Comparison of ENCODE assay signal across 19 mouse cellular contexts in the genomic region with DNA sequence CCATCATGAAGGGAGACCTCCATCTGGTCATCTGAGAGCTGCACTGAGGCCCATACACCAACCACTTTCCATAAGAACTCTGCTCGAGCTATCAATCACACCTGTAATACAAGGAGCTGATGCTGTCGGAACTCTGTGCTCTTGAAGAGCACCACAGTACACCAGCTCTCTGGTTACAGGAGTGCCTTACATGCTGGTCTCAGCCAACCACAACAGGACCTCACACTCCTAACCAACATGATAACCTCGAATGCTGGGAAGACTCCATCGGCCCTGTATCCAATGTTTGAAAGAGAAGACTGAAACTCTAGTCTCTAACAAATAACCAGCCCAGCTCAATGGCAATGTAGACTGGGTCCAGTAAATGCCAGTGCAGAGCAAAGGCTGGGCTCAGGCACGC. TPM values are rescaled to one million over a fixed set of nuclear protein-coding genes. Genes with fewer than 3 reads are reported as not detected.
DNase-seq lines count a peak whose midpoint lies in the region; ATAC-seq lines count a peak whose summit lies in the region.
"Had no signal": no experiment of that assay in that cellular context is flagged by ENCODE, and none has a peak within 500 bp of the region (broad histone marks: within the 10 kb centered on the region; RNA-seq: fewer than 3 reads in every experiment).

No protein-coding gene starts in this region.

- no peak for ATAC-seq in megakaryocyte progenitor cell, adult 5-6 weeks (replicated peaks; ENCODE audit: poor library complexity)
- ATAC-seq: activated CD4-positive, CD25-positive, alpha-beta regulatory T cell, adult 4 months; forebrain, embryonic 13.5 days; forebrain, postnatal 0 days; hindbrain, postnatal 0 days; Patski had no signal

- intact Hi-C loops in heart, postnatal 14 days (cut with DNase I), result no loop called here

- peak; percentile 52 for DNase-seq in heart, adult 11 months
- DNase-seq in heart, postnatal 14 days, result no peak
- peak; percentile 2 to 5 for DNase-seq in layer of hippocampus, postnatal 25 days (ENCODE audit: extremely low spot score in 1 of 2, low spot score in 1 of 2)
- DNase-seq in layer of hippocampus, postnatal 14 days (ENCODE audit: low spot score in 2 of 2), result no peak
- DNase-seq in testis, postnatal 10 days (ENCODE audit: low spot score), result peak; percentile 22
- no peak for DNase-seq in testis, postnatal 14 days (ENCODE audit: low spot score)
- DNase-seq: adrenal gland, postnatal 14 days; cerebellum, adult 11-12 months; cerebellum, adult 9-10 months; cerebellum, postnatal 36 days; forebrain, postnatal 0 days had no signal

RNA-seq across cellular contexts. Expression of gene Chrna1, which starts 35.3 kb away (rescaled TPM):
- not detected for total RNA-seq in heart, postnatal 14 days (2021)
- under 1 TPM; 0.35 to 0.57 TPM for total RNA-seq in layer of hippocampus, postnatal 25 days (2021)
- under 1 TPM; 0.16 to 0.33 TPM for total RNA-seq in layer of hippocampus, postnatal 14 days (2021)
- 0.02 TPM in 1 of 2 replicates, not detected in the other for total RNA-seq in megakaryocyte progenitor cell, adult 5-6 weeks (2015)
- total RNA-seq in megakaryocyte progenitor cell, adult 5-6 weeks (2017), result not detected in 2 replicates
- total RNA-seq: adrenal gland, adult 18-20 months; adrenal gland, postnatal 14 days; CH12.LX; hematopoietic stem cell, adult 5-6 weeks; hindbrain, postnatal 0 days had no signal

Comparison
In these comparisons a context has a peak if more than half of its experiments do, and no peak if none do; other contexts are left out.
1. DNase-seq: peak in heart, adult 11 months (single experiment), layer of hippocampus, postnatal 25 days (2 of 2) and testis, postnatal 10 days (single experiment); none in heart, postnatal 14 days (0 of 2), layer of hippocampus, postnatal 14 days (0 of 2) and testis, postnatal 14 days (single experiment).